Mouse (Mus musculus) limb, embryonic 11.5 days (tissue): ENCODE data around the gene Gbf1. TPM values are rescaled to one million over a fixed set of nuclear protein-coding genes. Genes with fewer than 3 reads are reported as not detected.
A peak's percentile ranks its signal among the peaks of the same experiment; 100 is the strongest.

Source experiments
- ATAC-seq: fragments of 200-750 bp; cut with Nextera tagmentation; 2 replicates; pipeline ENCODE4 v1.8.0; 2017; ENCODE audit warnings: low read depth; ENCODE audit not compliant: insufficient number of reproducible peaks, low FRiP score, low TSS enrichment
- DNase-seq: peaks from one replicate; pipeline ENCODE4 v3.0.0-alpha.2; 2015; ENCODE audit warnings: low spot score
- H3K27ac ChIP-seq: fragments of 300-500 bp; sonication (generic); replicated peaks from 2 replicates; pipeline ENCODE4 v1.5.1; 2014; ENCODE audit warnings: low read depth, mild to moderate bottlenecking, low read length
- H3K27me3 ChIP-seq: fragments of 300-500 bp; sonication (generic); 2 replicates; pipeline ENCODE4 v1.6.1; 2014; ENCODE audit warnings: mild to moderate bottlenecking, low read length, mixed read lengths; ENCODE audit not compliant: control insufficient read depth, insufficient read depth
- H3K36me3 ChIP-seq: fragments of 300-500 bp; sonication (generic); 2 replicates; pipeline ENCODE4 v1.6.1; 2014; ENCODE audit warnings: mild to moderate bottlenecking, low read length, moderate library complexity, mixed read lengths; ENCODE audit not compliant: control insufficient read depth, insufficient read depth
- H3K4me1 ChIP-seq: fragments of 300-500 bp; sonication (generic); 2 replicates; pipeline ENCODE4 v1.6.1; 2014; ENCODE audit warnings: low read length, mixed read lengths; ENCODE audit not compliant: control insufficient read depth, insufficient read depth
- H3K4me2 ChIP-seq: fragments of 300-500 bp; sonication (generic); 2 replicates; pipeline ENCODE4 v1.6.1; 2014; ENCODE audit warnings: low read depth, mild to moderate bottlenecking, moderate library complexity; ENCODE audit not compliant: severe bottlenecking
- H3K4me3 ChIP-seq: fragments of 300-500 bp; sonication (generic); 2 replicates; pipeline ENCODE4 v1.5.1; 2014; ENCODE audit warnings: low read depth, low read length
- H3K9ac ChIP-seq: fragments of 300-500 bp; sonication (generic); 2 replicates; pipeline ENCODE4 v1.6.1; 2014; ENCODE audit warnings: mild to moderate bottlenecking, low read length
- H3K9me3 ChIP-seq: fragments of 300-500 bp; sonication (generic); 2 replicates; pipeline ENCODE4 v1.6.1; 2016; ENCODE audit warnings: low read length; ENCODE audit not compliant: control insufficient read depth
- WGBS: fragments of 180-500 bp; shearing (Covaris S2); extraction: QIAGEN DNeasy Blood & Tissue Kit; methylation state at CpG from one replicate; pipeline ENCODE4 v1.1.7; 2014; 5-methylcytosine and 5-hydroxymethylcytosine counted together
- polyA plus RNA-seq: library from polyadenylated mRNA; unstranded; fragments of >200 nt; fragmentation: Nextera tagmentation; extraction: Ambion mirVana; gene quantifications from 2 replicates; pipeline ENCODE4 v1.2.1, GENCODE M21; 2014

The Gbf1 gene
- polyA plus RNA-seq, 1 experiment from 2014 or later = 35.0 TPM

DNA sequence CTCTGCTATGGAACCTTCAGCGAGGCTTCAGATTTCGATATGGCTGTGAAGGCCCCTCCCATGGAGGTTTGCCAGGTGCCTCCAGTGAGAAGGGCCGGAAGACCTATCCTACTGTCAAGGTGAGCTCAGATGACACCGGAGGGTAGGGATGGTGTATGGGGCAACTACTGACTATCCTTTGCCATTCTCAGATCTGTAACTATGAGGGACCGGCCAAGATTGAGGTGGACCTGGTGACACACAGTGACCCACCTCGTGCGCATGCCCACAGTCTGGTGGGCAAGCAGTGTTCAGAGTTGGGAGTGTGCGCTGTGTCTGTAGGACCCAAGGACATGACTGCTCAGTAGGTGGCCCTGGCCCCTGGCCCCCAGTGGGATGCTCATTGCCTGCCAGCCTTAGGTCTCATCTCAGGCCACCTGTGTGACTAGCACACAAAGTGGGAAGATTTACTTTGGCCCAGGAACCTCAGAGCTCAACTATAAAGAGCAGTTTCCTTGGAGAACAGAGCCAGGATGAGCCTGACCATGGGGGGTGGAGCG is 154.5 kb downstream of the Gbf1 start:
- ATAC-seq (no peak), DNase-seq (no peak)
- Histone ChIP-seq H3K27ac (no peak overlapping the region), H3K27me3 (peaks cover 13% of the 10 kb centered on the region; the same call in 1 of the 2 replicates), H3K9me3 (no peaks in the 10 kb centered on the region), H3K36me3 (no peaks in the 10 kb centered on the region; the same call in 1 of the 2 replicates), H3K4me3 (no peak overlapping the region), H3K9ac (no peak overlapping the region), H3K4me1 (peaks cover 9% of the 10 kb centered on the region; the same call in 1 of the 2 replicates), H3K4me2 (no peak overlapping the region)
- WGBS = 94% methylated on average over 9 of the region's 9 CpGs

DNA sequence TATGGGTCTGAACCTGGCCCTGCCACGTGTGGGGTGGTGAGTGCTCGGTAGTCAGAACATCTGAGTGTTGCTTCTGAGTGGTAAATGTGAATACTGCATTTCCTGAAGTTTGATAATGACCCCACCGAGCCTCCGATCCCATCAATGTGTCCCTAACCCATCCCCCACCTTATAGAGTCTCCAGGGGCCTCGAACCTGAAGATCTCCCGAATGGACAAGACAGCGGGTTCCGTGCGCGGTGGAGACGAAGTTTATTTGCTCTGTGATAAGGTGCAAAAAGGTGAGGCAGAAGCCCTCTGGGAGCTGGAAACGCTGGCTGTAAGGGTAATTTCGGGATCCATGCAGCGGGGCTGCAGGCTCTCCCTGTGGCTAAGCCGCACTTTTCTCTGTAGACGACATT is 155.5 kb downstream of the Gbf1 start:
- H3K27ac ChIP-seq = no peak overlapping the region
- ATAC-seq (no peak), DNase-seq (no peak)
- WGBS = 69% methylated on average over 16 of the region's 16 CpGs
- H3K4me2 ChIP-seq = no peak overlapping the region
- no peak overlapping the region for H3K9ac ChIP-seq
- no peaks in the 10 kb centered on the region; the same call in 1 of the 2 replicates for H3K36me3 ChIP-seq
- peaks cover 9% of the 10 kb centered on the region; the same call in 1 of the 2 replicates for H3K4me1 ChIP-seq
- H3K4me3 ChIP-seq = no peak overlapping the region
- no peaks in the 10 kb centered on the region for H3K9me3 ChIP-seq
- peaks cover 13% of the 10 kb centered on the region; the same call in 1 of the 2 replicates for H3K27me3 ChIP-seq

DNA sequence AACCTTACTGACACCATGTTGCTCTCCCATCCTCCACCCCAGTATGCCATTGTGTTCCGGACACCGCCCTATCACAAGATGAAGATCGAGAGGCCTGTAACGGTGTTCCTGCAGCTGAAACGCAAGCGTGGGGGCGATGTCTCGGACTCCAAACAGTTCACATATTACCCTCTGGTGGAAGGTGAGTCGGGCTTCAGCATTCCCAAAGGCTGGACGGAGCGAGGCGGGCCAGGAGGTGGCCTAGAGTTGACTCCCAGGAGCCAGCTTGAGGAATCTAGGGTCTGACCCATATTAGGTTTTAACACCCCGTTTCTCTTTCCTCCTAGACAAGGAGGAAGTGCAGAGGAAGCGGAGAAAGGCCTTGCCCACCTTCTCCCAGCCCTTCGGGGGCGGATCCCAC is 156.0 kb downstream of the Gbf1 start:
- H3K9me3 ChIP-seq = no peaks in the 10 kb centered on the region
- H3K4me1 ChIP-seq = peaks cover 9% of the 10 kb centered on the region; the same call in 1 of the 2 replicates
- H3K4me2 ChIP-seq = peak overlapping the region; percentile 74; the same call in 1 of the 2 replicates
- H3K9ac ChIP-seq = no peak overlapping the region
- peaks cover 16% of the 10 kb centered on the region; the same call in 1 of the 2 replicates for H3K27me3 ChIP-seq
- no peaks in the 10 kb centered on the region; the same call in 1 of the 2 replicates for H3K36me3 ChIP-seq
- DNase-seq = no peak
- no peak overlapping the region for H3K27ac ChIP-seq
- H3K4me3 ChIP-seq = no peak overlapping the region
- no peak for ATAC-seq
- WGBS = 57% methylated on average over 16 of the region's 16 CpGs

DNA sequence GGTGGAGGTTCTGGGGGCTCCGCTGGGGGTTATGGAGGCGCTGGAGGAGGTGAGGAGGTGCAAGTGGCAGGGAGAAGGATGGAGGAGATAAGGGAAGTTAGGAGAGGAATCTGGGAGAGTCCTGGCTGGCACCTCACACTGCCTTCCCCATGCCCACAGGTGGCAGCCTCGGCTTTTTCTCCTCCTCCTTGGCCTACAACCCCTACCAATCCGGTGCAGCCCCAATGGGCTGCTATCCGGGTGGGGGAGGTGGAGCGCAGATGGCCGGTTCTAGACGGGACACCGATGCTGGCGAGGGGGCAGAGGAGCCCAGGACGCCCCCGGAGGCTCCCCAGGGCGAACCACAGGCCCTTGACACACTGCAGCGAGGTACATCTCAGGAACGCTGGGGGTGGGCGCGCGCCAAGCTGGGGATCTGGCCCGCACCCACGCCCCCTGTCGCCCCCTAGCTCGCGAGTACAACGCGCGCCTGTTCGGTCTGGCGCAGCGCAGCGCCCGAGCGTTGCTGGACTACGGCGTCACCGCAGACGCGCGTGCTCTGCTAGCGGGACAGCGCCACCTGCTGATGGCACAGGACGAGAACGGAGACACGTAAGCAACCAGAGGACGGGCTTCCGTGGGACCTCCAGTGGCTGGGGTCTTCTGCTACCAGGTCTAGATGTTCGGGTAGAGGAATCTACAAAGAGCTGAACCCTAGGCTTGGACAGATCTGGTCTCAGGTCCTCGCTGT is 156.6 kb downstream of the Gbf1 start:
- Histone ChIP-seq H3K4me1 (peaks cover 9% of the 10 kb centered on the region; the same call in 1 of the 2 replicates), H3K27me3 (peaks cover 22% of the 10 kb centered on the region), H3K27ac (no peak overlapping the region), H3K9ac (0 out of 2 replicates have a peak overlapping the region, but pooled peaks have one; percentile 28), H3K36me3 (no peaks in the 10 kb centered on the region; the same call in 1 of the 2 replicates), H3K9me3 (no peaks in the 10 kb centered on the region), H3K4me3 (peak overlapping the region; percentile 32), H3K4me2 (peak overlapping the region; percentile 74)
- no peak for ATAC-seq
- WGBS = 1% methylated on average over 47 of the region's 47 CpGs
- peak; percentile 95 for DNase-seq

DNA sequence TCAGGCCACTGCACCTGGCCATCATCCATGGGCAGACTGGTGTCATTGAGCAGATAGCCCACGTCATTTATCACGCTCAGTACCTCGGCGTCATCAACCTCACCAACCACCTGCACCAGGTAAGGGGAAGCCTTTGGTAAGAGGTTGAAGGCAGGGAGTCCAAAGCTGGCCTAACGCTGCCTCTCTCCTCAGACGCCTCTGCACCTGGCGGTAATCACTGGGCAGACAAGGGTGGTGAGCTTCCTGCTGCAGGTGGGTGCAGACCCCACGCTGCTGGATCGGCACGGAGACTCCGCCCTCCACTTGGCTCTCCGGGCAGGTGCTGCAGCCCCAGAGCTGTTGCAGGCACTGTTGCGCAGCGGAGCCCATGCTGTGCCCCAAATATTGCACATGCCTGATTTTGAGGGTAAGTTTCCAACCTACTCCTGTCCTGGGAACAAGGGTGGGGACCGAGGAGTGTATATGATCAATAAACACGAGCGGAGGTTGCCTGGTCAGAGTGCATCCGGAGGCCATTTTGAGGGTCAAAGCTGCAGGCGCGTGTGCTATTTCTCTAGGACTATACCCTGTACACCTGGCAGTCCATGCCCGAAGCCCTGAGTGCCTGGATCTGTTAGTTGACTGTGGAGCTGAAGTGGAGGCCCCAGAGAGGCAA is 157.5 kb downstream of the Gbf1 start:
- H3K4me2 ChIP-seq = no peak overlapping the region
- H3K9me3 ChIP-seq = no peaks in the 10 kb centered on the region
- no peak overlapping the region for H3K9ac ChIP-seq
- H3K4me1 ChIP-seq = peaks cover 8% of the 10 kb centered on the region; the same call in 1 of the 2 replicates
- peaks cover 31% of the 10 kb centered on the region for H3K27me3 ChIP-seq
- no peak overlapping the region for H3K4me3 ChIP-seq
- H3K36me3 ChIP-seq = no peaks in the 10 kb centered on the region; the same call in 1 of the 2 replicates
- DNase-seq = no peak
- no peak for ATAC-seq
- WGBS = 76% methylated on average over 21 of the region's 21 CpGs
- no peak overlapping the region for H3K27ac ChIP-seq

DNA sequence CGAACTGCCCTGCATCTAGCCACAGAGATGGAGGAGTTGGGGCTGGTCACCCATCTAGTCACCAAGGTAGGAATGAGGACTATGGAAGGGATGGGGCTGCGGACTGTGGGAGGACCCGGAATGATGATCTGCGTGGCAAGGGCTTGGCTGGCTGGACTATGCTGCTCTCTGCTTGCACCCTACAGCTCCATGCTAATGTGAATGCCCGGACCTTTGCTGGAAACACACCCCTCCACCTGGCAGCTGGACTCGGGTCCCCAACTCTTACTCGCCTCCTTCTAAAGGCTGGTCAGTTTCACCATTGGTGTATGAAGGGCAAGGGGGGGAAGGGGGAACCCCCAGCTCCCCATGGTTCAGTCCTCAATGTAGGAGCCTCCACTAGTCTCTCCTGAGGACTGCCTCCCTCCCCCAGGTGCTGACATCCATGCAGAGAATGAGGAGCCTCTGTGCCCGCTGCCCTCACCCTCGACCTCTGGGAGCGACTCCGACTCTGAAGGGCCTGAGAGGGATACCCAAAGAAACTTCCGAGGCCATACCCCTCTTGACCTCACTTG is 158.1 kb downstream of the Gbf1 start:
- Histone ChIP-seq H3K27me3 (peaks cover 37% of the 10 kb centered on the region), H3K4me1 (peaks cover 7% of the 10 kb centered on the region; the same call in 1 of the 2 replicates), H3K4me3 (no peak overlapping the region), H3K4me2 (no peak overlapping the region), H3K27ac (no peak overlapping the region), H3K36me3 (no peaks in the 10 kb centered on the region; the same call in 1 of the 2 replicates), H3K9me3 (no peaks in the 10 kb centered on the region), H3K9ac (no peak overlapping the region)
- ATAC-seq = no peak
- 88% methylated on average over 12 of the region's 12 CpGs for WGBS
- DNase-seq = no peak

DNA sequence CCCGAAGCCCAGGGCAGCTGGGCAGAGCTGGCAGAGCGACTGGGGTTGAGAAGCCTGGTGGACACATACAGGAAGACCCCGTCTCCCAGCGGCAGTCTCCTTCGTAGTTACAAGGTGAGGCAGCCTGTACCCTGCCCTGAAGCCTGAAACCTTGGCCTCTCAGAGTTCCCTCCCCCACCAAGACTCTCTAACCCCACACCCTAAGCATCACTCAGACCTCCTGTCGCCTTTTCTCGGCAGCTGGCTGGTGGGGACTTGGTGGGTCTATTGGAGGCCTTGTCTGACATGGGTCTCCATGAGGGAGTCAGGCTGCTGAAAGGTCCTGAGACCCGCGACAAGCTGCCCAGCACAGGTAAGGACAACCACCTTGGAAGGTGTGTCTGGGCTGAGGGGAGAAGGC is 159.0 kb downstream of the Gbf1 start:
- DNase-seq (no peak), ATAC-seq (no peak)
- Histone ChIP-seq H3K4me3 (no peak overlapping the region), H3K9me3 (no peaks in the 10 kb centered on the region; the same call in 1 of the 2 replicates), H3K4me1 (peaks cover 7% of the 10 kb centered on the region; the same call in 1 of the 2 replicates), H3K36me3 (no peaks in the 10 kb centered on the region; the same call in 1 of the 2 replicates), H3K27me3 (peaks cover 47% of the 10 kb centered on the region), H3K9ac (no peak overlapping the region), H3K4me2 (no peak overlapping the region), H3K27ac (no peak overlapping the region)
- WGBS = 84% methylated on average over 9 of the region's 9 CpGs

DNA sequence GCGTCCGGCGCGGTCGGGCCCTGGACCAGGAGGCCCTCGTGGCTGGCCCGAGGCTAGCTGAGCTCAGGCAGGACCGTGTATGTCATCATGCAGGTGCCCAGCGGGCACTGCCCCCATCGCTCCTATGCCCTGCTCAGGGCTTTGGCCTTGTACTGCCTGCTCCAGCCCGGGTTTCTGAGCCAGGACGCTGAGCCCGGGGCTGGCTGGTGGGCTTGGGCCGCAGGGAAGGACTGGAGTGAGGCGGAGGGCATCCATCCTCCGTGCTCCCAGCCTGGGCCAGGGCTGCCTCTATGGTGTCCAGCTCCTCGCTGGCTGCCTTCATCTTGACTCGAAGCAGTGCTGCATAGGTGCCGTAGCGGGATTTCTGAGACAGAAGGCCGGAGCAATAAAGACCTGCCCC is 160.3 kb downstream of the Gbf1 start:
- peaks cover 9% of the 10 kb centered on the region for H3K4me1 ChIP-seq
- ATAC-seq (no peak), DNase-seq (no peak)
- peaks cover 55% of the 10 kb centered on the region for H3K27me3 ChIP-seq
- no peak overlapping the region for H3K9ac ChIP-seq
- H3K9me3 ChIP-seq = no peaks in the 10 kb centered on the region; the same call in 1 of the 2 replicates
- H3K4me3 ChIP-seq = no peak overlapping the region
- no peaks in the 10 kb centered on the region; the same call in 1 of the 2 replicates for H3K36me3 ChIP-seq
- H3K4me2 ChIP-seq = no peak overlapping the region
- H3K27ac ChIP-seq = no peak overlapping the region
- 89% methylated on average over 21 of the region's 21 CpGs for WGBS
